In the genomic region with DNA sequence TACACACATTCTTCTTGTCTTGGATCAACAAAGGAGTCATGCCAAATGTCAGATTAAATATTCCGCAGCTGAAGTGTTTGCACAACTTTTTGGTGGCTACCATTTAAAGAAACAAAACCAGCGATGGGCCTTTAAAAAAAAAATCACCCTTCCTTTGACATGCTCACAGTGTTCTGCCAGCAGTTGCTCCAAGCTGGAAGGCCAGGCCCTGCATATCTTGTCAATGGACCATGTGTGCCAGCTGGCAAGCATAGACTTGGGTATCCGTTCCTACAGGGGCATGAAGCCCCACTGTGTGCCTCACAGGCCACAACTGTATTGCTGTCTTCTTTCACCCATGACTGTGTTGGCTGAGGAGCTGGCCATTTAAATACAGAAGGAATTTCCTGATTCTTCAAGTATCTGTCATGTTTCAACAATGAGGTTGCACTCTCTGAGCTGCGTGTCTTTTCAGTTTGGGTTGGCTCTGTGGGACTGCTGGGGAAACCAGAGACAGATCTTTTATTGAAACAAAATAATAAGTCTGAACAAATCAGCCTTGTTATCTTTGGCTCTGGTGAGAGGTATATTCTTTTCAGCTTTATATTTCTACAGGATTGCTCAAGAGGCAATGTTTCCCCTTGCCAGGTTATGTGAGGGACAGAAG, we compare ENCODE assay signal across 8 mouse cellular contexts.
DNase-seq lines count a peak whose midpoint lies in the region; ATAC-seq and TF ChIP-seq lines count a peak whose summit lies in the region.

No protein-coding gene starts in this region.

- WGBS in kidney, postnatal 0 days = 64% methylated on average over 4 of the region's 4 CpGs

- no peak overlapping the region for H3K4me2 ChIP-seq in kidney, postnatal 0 days (ENCODE audit: low read length)

- H3K4me1 ChIP-seq in kidney, postnatal 0 days (replicated peaks; ENCODE audit: insufficient read depth, low read length) = no peaks in the 10 kb centered on the region

- ATAC-seq in kidney, postnatal 0 days (replicated peaks; ENCODE audit: low FRiP score, low read depth) = no peak

- no peak for TF ChIP-seq CTCF in kidney, postnatal 0 days (IDR thresholded peaks at IDR 0.05; ENCODE audit: low read depth)

- H3K36me3 ChIP-seq in kidney, postnatal 0 days (ENCODE audit: insufficient read depth, low read length) = no peaks in the 10 kb centered on the region

- no peaks in the 10 kb centered on the region for H3K27me3 ChIP-seq in kidney, postnatal 0 days (ENCODE audit: insufficient read depth, low read length)

- DNase-seq in cerebellum, adult 11-12 months = peak; percentile 15
- DNase-seq in cerebellum, adult 11 months = no peak
- peak; percentile 22 to 44 for DNase-seq in urinary bladder, adult 18-20 months (ENCODE audit: low spot score in 2 of 2)
- DNase-seq in urinary bladder, postnatal 10 days (ENCODE audit: low spot score) = no peak
- DNase-seq in kidney, postnatal 0 days (ENCODE audit: low spot score) = peak; percentile 50
- peak; percentile 39 to 64 for DNase-seq in urinary bladder, postnatal 36 days (ENCODE audit: low spot score in 2 of 2)
- no peak for DNase-seq in spleen, postnatal 4 days (ENCODE audit: low spot score in 2 of 2)
- DNase-seq in thymus, postnatal 4 days = no peak

- H3K27ac ChIP-seq in kidney, postnatal 0 days = no peak overlapping the region

- H3K9ac ChIP-seq in kidney, postnatal 0 days (ENCODE audit: low read depth, low read length) = no peak overlapping the region

- no peak overlapping the region for H3K4me3 ChIP-seq in kidney, postnatal 0 days (replicated peaks; ENCODE audit: low read depth, low read length)

- no peaks in the 10 kb centered on the region for H3K9me3 ChIP-seq in kidney, postnatal 0 days (replicated peaks; ENCODE audit: low read length)

Comparison
In these comparisons a context has a peak if more than half of its experiments do, and no peak if none do; other contexts are left out.
1. DNase-seq: peak in cerebellum, adult 11-12 months (single experiment), urinary bladder, adult 18-20 months (2 of 2), kidney, postnatal 0 days (single experiment) and urinary bladder, postnatal 36 days (2 of 2); none in cerebellum, adult 11 months (single experiment), urinary bladder, postnatal 10 days (single experiment), spleen, postnatal 4 days (0 of 2) and thymus, postnatal 4 days (single experiment).